Mouse (Mus musculus) limb, embryonic 10.5 days (tissue): ENCODE results near the gene Ccdc155. TPM values are rescaled to one million over a fixed set of nuclear protein-coding genes. Genes with fewer than 3 reads are reported as not detected.

Experiments
- DNase-seq: peaks from one replicate; pipeline ENCODE4 v3.0.0-alpha.2; 2017; ENCODE audit warnings: low spot score
- H3K27ac ChIP-seq: fragments of 300-500 bp; sonication (generic); 2 replicates; pipeline ENCODE4 v1.5.1; 2016; ENCODE audit warnings: mild to moderate bottlenecking
- H3K27me3 ChIP-seq: fragments of 300-500 bp; sonication (generic); 2 replicates; pipeline ENCODE4 v1.6.1; 2016; ENCODE audit warnings: low read depth, mild to moderate bottlenecking; ENCODE audit not compliant: poor library complexity, severe bottlenecking
- H3K36me3 ChIP-seq: fragments of 300-500 bp; sonication (generic); 2 replicates; pipeline ENCODE4 v1.6.1; 2016; ENCODE audit warnings: mild to moderate bottlenecking, moderate library complexity
- H3K4me1 ChIP-seq: fragments of 300-500 bp; sonication (generic); 2 replicates; pipeline ENCODE4 v1.6.1; 2016
- H3K4me3 ChIP-seq: fragments of 300-500 bp; sonication (generic); 2 replicates; pipeline ENCODE4 v1.5.1; 2016; ENCODE audit warnings: mild to moderate bottlenecking, moderate library complexity
- H3K9me3 ChIP-seq: fragments of 300-500 bp; sonication (generic); replicated peaks from 2 replicates; pipeline ENCODE4 v1.6.1; 2016; ENCODE audit warnings: mild to moderate bottlenecking
- WGBS: fragments of 180-500 bp; shearing (Covaris S2); methylation state at CpG from one replicate; pipeline ENCODE4 v1.1.7; 2016; 5-methylcytosine and 5-hydroxymethylcytosine counted together
- polyA plus RNA-seq: library from polyadenylated mRNA; unstranded; fragments of >200 nt; fragmentation: Nextera tagmentation; extraction: Ambion mirVana; gene quantifications from 2 replicates; pipeline ENCODE4 v1.2.1, GENCODE M21; 2016

The Ccdc155 gene
- polyA plus RNA-seq = 0.45 and 0.68 TPM in 2 replicates

DNA sequence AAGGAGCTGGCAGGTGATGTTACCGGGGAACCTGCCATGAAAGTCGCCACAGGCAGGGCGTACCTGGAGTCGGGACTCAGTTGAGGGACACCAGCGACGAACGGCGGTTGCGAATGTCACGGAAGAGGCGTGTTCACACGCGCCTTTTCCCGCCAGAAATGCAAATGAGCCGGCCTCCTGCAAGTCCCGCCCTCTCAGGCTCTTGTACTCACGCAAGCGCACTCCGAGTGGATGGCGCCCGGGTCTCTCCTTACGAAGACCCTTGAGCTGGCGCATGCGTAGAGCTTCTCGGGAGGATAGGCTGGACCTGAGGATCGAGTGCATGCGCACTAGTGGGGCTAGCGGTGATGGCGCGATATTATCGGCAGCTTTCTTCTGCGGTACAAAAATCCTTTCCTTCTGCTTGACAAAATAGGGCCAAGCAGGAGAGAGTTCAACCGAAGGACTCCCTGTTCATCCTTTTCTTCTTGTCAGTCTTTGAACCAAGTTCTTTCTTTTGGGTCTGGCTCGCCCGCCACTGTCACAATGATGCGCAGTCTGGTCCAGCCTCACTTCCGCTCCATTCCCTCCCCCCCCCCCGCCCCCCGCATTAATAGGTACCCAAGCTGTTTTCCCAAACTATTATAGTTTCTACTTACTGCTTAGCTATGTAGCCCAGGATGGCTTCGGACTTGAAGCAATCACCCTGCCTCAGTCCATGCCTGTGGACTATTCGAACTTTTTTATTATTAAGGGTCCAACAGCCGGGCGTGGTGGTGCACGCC, at the start of gene Ccdc155:
Gene Ccdc155 (minus strand): TSS at position 513 of the 764 bp plus-strand sequence.
- Histone ChIP-seq H3K9me3 (no peaks in the 10 kb centered on the region), H3K27ac (peak within 1 kb of the TSS; percentile 85), H3K4me1 (peaks cover 5% of the 10 kb centered on the region; the same call in 1 of the 2 replicates), H3K36me3 (no peaks in the 10 kb centered on the region), H3K4me3 (peak within 1 kb of the TSS; percentile 53), H3K27me3 (peaks cover 36% of the 10 kb centered on the region)
- 8% methylated on average over 44 of the region's 44 CpGs for WGBS
- peak; percentile 98 for DNase-seq

- H3K27ac ChIP-seq = no peak overlapping the region
- WGBS = 92% methylated on average over 8 of the region's 8 CpGs
- 0 out of 2 replicates have a peak, but pooled peaks cover 7% of the 10 kb centered on the region for H3K27me3 ChIP-seq
- H3K9me3 ChIP-seq = no peaks in the 10 kb centered on the region
- H3K4me3 ChIP-seq = no peak overlapping the region
- H3K4me1 ChIP-seq = peaks cover 5% of the 10 kb centered on the region; the same call in 1 of the 2 replicates
- DNase-seq = peak; percentile 20
- H3K36me3 ChIP-seq = no peaks in the 10 kb centered on the region
Measured at GRCm38 (mm10) chr7:45253806-45254205, 49.1 kb upstream of the Ccdc155 start.

GRCm38 (mm10) chr7:45247666-45248065, 43.0 kb upstream of the Ccdc155 start:
- WGBS = 34% methylated on average over 3 of the region's 3 CpGs
- Histone ChIP-seq H3K9me3 (no peaks in the 10 kb centered on the region), H3K4me3 (no peak overlapping the region), H3K27ac (no peak overlapping the region), H3K36me3 (no peaks in the 10 kb centered on the region), H3K4me1 (no peaks in the 10 kb centered on the region), H3K27me3 (no peaks in the 10 kb centered on the region)
- peak; percentile 22 for DNase-seq

- H3K27me3 ChIP-seq = peaks cover 45% of the 10 kb centered on the region
- no peak for DNase-seq
- H3K4me1 ChIP-seq = peaks cover 27% of the 10 kb centered on the region
- no peaks in the 10 kb centered on the region for H3K36me3 ChIP-seq
- no peaks in the 10 kb centered on the region for H3K9me3 ChIP-seq
- 81% methylated on average over 6 of the region's 6 CpGs for WGBS
- peak overlapping the region; percentile 42; the same call in 1 of the 2 replicates for H3K4me3 ChIP-seq
- peak overlapping the region; percentile 85 for H3K27ac ChIP-seq
Measured at GRCm38 (mm10) chr7:45241389-45241749, 36.7 kb upstream of the Ccdc155 start.

GRCm38 (mm10) chr7:45240633-45241388, 36.1 kb upstream of the Ccdc155 start, which contains the start of gene Slc6a16:
Gene Slc6a16, plus strand, starts transcription at chr7:45241085.
- Histone ChIP-seq H3K4me3 (peak within 1 kb of the TSS; percentile 42), H3K36me3 (no peaks in the 10 kb centered on the region), H3K27me3 (peaks cover 51% of the 10 kb centered on the region), H3K9me3 (no peaks in the 10 kb centered on the region), H3K27ac (peak within 1 kb of the TSS; percentile 85), H3K4me1 (peaks cover 30% of the 10 kb centered on the region)
- WGBS = 9% methylated on average over 53 of the region's 53 CpGs
- peak; percentile 73 for DNase-seq

DNA sequence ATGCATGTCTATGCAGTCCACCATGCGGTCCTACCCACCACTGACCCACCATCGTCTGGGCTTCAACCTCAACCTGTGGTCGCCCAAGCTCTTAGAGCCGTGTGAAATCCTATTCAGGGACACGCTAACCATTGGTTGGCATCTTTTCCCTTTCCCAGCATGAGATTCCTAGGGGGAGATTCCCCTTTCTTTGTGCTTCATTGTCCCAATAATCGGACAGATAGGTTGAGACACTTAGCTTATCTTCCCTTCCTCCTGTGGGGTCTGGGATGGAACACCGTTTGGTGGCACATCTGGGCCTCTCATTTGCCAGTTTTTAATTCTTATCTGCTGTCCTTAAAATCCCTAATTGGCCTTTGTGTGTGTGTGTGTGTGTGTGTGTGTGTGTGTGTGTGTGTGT, 35.4 kb upstream of the Ccdc155 start:
- WGBS = 87% methylated on average over 7 of the region's 7 CpGs
- no peaks in the 10 kb centered on the region for H3K36me3 ChIP-seq
- peaks cover 54% of the 10 kb centered on the region for H3K27me3 ChIP-seq
- peaks cover 37% of the 10 kb centered on the region for H3K4me1 ChIP-seq
- no peak for DNase-seq
- no peak overlapping the region for H3K4me3 ChIP-seq
- H3K27ac ChIP-seq = peak overlapping the region; percentile 85; the same call in 1 of the 2 replicates
- H3K9me3 ChIP-seq = no peaks in the 10 kb centered on the region

- peak; percentile 31 for DNase-seq
- peaks cover 54% of the 10 kb centered on the region for H3K27me3 ChIP-seq
- 0 out of 2 replicates have a peak within 1 kb of the TSS, but pooled peaks have one; percentile 22 for H3K4me3 ChIP-seq
- H3K36me3 ChIP-seq = peaks cover 4% of the 10 kb centered on the region
- H3K4me1 ChIP-seq = peaks cover 49% of the 10 kb centered on the region
- no peaks in the 10 kb centered on the region for H3K9me3 ChIP-seq
- no peak within 1 kb of the TSS for H3K27ac ChIP-seq
- WGBS = 42% methylated on average over 20 of the region's 20 CpGs
Measured at GRCm38 (mm10) chr7:45238723-45239496, 34.2 kb upstream of the Ccdc155 start, which contains the start of gene Cd37. Gene Cd37, minus strand, starts transcription at chr7:45239115.

- peaks cover 13% of the 10 kb centered on the region for H3K36me3 ChIP-seq
- no peak overlapping the region for H3K27ac ChIP-seq
- H3K4me3 ChIP-seq = no peak overlapping the region
- 77% methylated on average over 17 of the region's 17 CpGs for WGBS
- H3K9me3 ChIP-seq = no peaks in the 10 kb centered on the region
- H3K27me3 ChIP-seq = peaks cover 54% of the 10 kb centered on the region
- peaks cover 58% of the 10 kb centered on the region for H3K4me1 ChIP-seq
- DNase-seq = peak; percentile 28
Measured at GRCm38 (mm10) chr7:45237747-45238699, 33.3 kb upstream of the Ccdc155 start.

DNA sequence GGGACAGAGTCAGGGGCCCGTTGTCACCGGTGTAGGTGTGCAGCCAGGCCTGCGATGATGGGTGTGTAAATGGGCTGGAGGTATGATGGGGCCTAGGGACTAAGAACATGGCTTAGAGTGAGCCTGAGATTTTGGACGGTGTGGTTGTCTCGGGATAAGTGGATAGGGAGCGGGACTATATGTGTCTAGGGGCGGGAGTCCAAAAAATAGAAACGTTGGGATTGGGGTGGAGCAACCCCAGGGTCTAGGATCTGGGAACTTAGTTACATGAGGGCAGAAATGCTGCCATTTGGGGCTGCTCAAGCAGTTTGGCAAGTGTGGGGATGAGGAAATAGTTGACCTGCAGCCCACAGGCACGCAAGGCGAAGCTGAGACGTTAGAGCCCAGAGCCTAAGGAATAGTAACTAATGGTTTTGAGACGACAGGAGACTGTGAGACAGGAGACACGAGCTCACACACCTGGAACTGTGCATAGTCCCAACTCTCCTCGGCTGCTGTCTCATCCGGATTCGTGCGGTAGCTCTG, 31.0 kb upstream of the Ccdc155 start:
- Histone ChIP-seq H3K27ac (peak overlapping the region; percentile 77), H3K4me3 (peak overlapping the region; percentile 44), H3K9me3 (no peaks in the 10 kb centered on the region), H3K36me3 (peaks cover 36% of the 10 kb centered on the region), H3K27me3 (peaks cover 50% of the 10 kb centered on the region), H3K4me1 (peaks cover 71% of the 10 kb centered on the region)
- DNase-seq = no peak
- 28% methylated on average over 17 of the region's 17 CpGs for WGBS

GRCm38 (mm10) chr7:45234922-45235571, 30.4 kb upstream of the Ccdc155 start:
- DNase-seq = peak; percentile 82
- 3% methylated on average over 21 of the region's 21 CpGs for WGBS
- Histone ChIP-seq H3K27ac (peak overlapping the region; percentile 77), H3K9me3 (no peaks in the 10 kb centered on the region), H3K4me1 (peaks cover 67% of the 10 kb centered on the region), H3K27me3 (peaks cover 45% of the 10 kb centered on the region), H3K36me3 (peaks cover 41% of the 10 kb centered on the region), H3K4me3 (peak overlapping the region; percentile 44)

DNA sequence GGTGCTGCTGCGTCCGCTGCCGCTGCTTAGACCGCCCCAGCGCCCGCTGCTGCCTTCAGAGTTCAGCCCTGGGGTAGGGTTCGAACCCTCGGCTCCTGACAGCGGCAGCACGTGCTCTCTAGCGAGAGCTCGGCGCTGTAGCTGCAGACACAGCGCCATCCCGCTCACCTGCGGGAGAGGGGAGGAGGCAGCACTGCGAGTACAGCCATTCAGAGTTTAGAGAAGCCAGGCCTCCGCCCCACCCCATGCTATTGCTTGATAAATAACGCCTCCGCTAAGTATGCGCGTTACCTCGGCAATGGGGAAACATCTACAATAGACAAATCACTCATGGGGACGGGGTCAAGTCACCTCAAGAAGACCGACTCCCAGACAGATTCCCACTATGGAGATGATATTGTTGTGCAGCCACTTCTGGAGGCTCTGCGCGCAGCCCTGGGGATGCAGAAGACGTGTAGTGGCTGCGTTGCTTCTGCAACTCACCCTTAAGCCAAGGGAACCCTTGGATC, 29.7 kb upstream of the Ccdc155 start:
- WGBS = 9% methylated on average over 29 of the region's 29 CpGs
- Histone ChIP-seq H3K27ac (peak overlapping the region; percentile 77), H3K36me3 (peaks cover 47% of the 10 kb centered on the region), H3K27me3 (peaks cover 38% of the 10 kb centered on the region), H3K4me3 (peak overlapping the region; percentile 29), H3K9me3 (no peaks in the 10 kb centered on the region), H3K4me1 (peaks cover 64% of the 10 kb centered on the region)
- no peak for DNase-seq
